Mouse (Mus musculus): ENCODE results near the gene Nrd1. TPM values are rescaled to one million over a fixed set of nuclear protein-coding genes. Genes with fewer than 3 reads are reported as not detected.

Gene Nrd1
- total RNA-seq, 4 experiments from 2014 or later: 118 to 137 (median 123) TPM

DNA sequence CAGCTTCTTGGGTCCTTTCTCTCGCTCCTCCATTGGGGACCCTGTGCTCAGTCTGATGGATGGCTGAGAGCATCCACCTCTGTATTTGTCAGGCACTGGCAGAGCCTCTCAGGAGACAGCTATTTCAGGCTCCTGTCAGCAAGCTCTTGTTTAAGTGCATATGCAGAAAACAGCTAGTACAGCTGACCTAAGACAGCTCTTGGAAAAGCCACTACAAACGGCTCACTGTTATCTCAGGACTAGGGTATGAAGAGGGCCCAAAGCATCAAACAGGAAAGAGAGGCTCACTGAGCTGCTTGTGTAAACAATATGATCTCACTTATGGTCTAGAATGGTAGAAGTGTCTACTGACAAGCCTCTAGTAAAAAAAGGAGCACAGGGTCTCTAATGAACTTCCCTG, 93.8 kb downstream of the Nrd1 start:
- no peak for DNase-seq (ENCODE audit: low spot score in 2 of 2)

GRCm38 (mm10) chr4:109098861-109099260, 98.4 kb downstream of the Nrd1 start:
- DNase-seq (ENCODE audit: low spot score in 2 of 2): no peak

DNA sequence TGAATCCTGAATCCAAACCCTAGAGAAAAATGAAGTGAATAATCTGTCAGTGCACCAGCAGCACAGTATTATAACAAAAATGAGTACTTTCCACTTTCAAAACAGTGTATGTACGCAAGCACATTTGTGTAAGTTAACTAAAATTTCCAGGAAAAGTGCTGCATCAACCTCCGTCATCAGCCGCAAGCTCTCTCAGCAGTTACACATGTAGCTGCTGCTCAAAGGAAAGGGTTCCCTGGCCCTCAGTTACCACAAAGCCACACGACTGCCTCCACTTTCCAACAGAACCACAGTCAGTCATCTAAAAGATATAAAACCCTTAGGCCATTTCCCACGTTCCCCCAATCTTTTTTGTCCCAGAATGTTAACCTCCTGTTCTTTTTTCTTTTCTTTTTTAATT, 102.1 kb downstream of the Nrd1 start:
- no peak for DNase-seq (ENCODE audit: low spot score in 2 of 2)

GRCm38 (mm10) chr4:109103145-109103883, 102.9 kb downstream of the Nrd1 start:
- no peak for DNase-seq (ENCODE audit: low spot score in 2 of 2)

DNA sequence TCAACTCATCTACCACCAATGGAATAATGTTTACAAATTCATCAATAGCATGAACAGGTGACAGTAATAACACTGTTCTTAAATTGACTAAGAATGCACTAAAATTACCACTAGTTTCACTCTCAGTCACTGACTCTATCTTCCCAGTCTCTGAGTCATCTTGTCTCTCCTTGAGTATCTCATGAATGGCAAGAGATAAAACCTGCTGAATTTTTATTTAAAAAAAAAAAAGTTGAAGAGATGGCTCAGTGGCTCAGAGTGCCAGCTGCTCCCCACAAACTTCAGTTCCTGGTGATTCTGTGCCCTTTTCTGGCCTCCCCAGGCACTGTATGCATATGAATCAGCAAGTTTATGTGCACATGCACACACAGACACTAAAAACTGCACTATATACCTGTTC, 104.8 kb downstream of the Nrd1 start:
- no peak for DNase-seq (ENCODE audit: low spot score in 2 of 2)

DNA sequence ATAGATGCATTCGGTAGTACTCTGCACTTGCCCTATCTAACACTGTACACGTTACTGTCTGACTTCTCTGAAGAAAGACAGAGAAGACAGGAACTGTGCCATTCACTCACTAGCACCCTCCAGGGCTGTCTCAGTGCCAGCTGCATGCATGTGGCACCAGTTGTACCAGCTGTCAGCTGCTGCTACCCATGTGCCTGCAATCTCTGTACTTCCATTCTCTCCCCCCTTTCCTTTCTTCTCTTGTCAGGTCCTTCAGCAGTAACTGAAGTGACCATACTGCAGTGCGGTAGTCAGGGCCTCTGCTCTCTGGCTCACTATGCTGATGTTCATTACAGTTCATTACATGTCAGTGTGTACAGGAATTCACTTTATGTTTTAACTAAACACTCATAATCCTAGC, 105.6 kb downstream of the Nrd1 start:
- DNase-seq (ENCODE audit: low spot score in 2 of 2): no peak

DNA sequence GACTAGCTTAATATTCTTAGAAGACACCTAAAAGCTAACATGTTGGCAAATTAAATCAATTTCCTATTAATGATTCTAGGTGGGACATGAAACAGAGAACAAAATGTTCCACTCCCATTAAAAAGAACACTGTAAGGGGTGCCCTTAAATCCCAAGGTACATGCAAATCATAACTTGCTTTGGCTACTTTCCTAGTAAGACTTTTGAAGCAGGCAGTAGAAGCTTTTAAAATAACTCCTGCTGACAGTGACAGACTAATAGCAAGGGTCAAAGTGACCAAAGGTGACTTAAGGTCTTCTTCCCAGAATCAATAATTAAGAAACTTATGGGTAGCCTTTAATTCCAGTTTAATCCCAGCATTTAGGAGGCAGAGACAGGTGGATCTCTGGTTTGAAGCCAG, 106.1 kb downstream of the Nrd1 start:
- DNase-seq (ENCODE audit: low spot score in 2 of 2): no peak

- DNase-seq (ENCODE audit: low spot score in 2 of 2): no peak
These were observed 108.6 kb downstream of the Nrd1 start for GRCm38 (mm10) chr4:109109012-109109411.

GRCm38 (mm10) chr4:109109686-109110085, 109.2 kb downstream of the Nrd1 start:
- no peak for DNase-seq (ENCODE audit: low spot score in 2 of 2)

GRCm38 (mm10) chr4:109110978-109111377, 110.5 kb downstream of the Nrd1 start:
- no peak for DNase-seq (ENCODE audit: low spot score in 2 of 2)

Small RNA genes within 50 kb of the gene (microRNA-seq; reads per million reads assigned to microRNA genes)
- 0 reads per million in 2 experiments for gene Mir761

Other genes starting within 250 kb of the Nrd1 start
- gene Zfyve9, start 219.9 kb upstream of the Nrd1 start, total RNA-seq (2022): 10 to 100 TPM; 67.6 to 80.0 (median 71.6) TPM
- gene Btf3l4, start 167.0 kb upstream of the Nrd1 start, total RNA-seq (2022): 100 to 1,000 TPM in 1 of 4 experiments, 10 to 100 TPM in 3; 95.2 to 107 (median 97.2) TPM
- gene Txndc12, start 166.1 kb upstream of the Nrd1 start, total RNA-seq (2022): 10 to 100 TPM; 31.3 to 38.6 (median 36.9) TPM
- gene Kti12, start 152.9 kb upstream of the Nrd1 start, total RNA-seq (2022): 10 to 100 TPM; 15.0 to 16.4 (median 15.7) TPM
- under 1 TPM in 1 of 4 experiments, not detected in 3; 0.33 TPM for gene A730015C16Rik, start 152.0 kb upstream of the Nrd1 start, total RNA-seq (2022)
- gene Rab3b, start 121.6 kb upstream of the Nrd1 start, total RNA-seq (2022): 10 to 100 TPM; 79.8 to 85.4 (median 84.3) TPM
- 10 to 100 TPM; 60.7 to 75.9 (median 72.2) TPM for gene Osbpl9, start 201.6 kb downstream of the Nrd1 start, total RNA-seq (2022)
- gene Calr4, start 233.8 kb downstream of the Nrd1 start, total RNA-seq (2022): 1 to 10 TPM in 1 of 4 experiments, under 1 TPM in 2, not detected in 1; 0.48 to 1.1 (median 0.68) TPM